Mouse (Mus musculus): ENCODE data around the gene Llph. TPM values are rescaled to one million over a fixed set of nuclear protein-coding genes. Genes with fewer than 3 reads are reported as not detected.

Llph gene
- polyA plus RNA-seq, 1 experiment from 2014 or later = 31.7 TPM

- H3K36me3 ChIP-seq = peaks cover 31% of the 10 kb centered on the region
- H3K9ac ChIP-seq = no peak overlapping the region
- no peaks in the 10 kb centered on the region for H3K27me3 ChIP-seq (replicated peaks)
- no peaks in the 10 kb centered on the region for H3K4me1 ChIP-seq (replicated peaks)
- no peak overlapping the region for H3K4me2 ChIP-seq
- no peak for ATAC-seq (ENCODE audit: insufficient number of reproducible peaks, low FRiP score)
- no peak overlapping the region for H3K4me3 ChIP-seq
- WGBS = 74% methylated on average over 14 of the region's 14 CpGs
- no peaks in the 10 kb centered on the region for H3K9me3 ChIP-seq (replicated peaks)
- H3K27ac ChIP-seq (ENCODE audit: poor library complexity, severe bottlenecking) = no peak overlapping the region
Observed at GRCm38 (mm10) chr10:120219578-120220359, 7.1 kb upstream of the Llph start.

GRCm38 (mm10) chr10:120220776-120221175 is 6.1 kb upstream of the Llph start:
- 79% methylated on average over 7 of the region's 7 CpGs for WGBS
- no peak overlapping the region for H3K4me3 ChIP-seq
- no peaks in the 10 kb centered on the region for H3K9me3 ChIP-seq (replicated peaks)
- no peak overlapping the region for H3K27ac ChIP-seq (ENCODE audit: poor library complexity, severe bottlenecking)
- no peak for ATAC-seq (ENCODE audit: insufficient number of reproducible peaks, low FRiP score)
- no peak overlapping the region for H3K4me2 ChIP-seq
- no peaks in the 10 kb centered on the region for H3K4me1 ChIP-seq (replicated peaks)
- H3K27me3 ChIP-seq (replicated peaks) = no peaks in the 10 kb centered on the region
- no peak overlapping the region for H3K9ac ChIP-seq
- H3K36me3 ChIP-seq = peaks cover 30% of the 10 kb centered on the region

- H3K36me3 ChIP-seq = peaks cover 29% of the 10 kb centered on the region
- peaks cover 11% of the 10 kb centered on the region for H3K4me1 ChIP-seq (replicated peaks)
- H3K27ac ChIP-seq (ENCODE audit: poor library complexity, severe bottlenecking) = no peak overlapping the region
- no peak for ATAC-seq (ENCODE audit: insufficient number of reproducible peaks, low FRiP score)
- no peak overlapping the region for H3K4me2 ChIP-seq
- no peaks in the 10 kb centered on the region for H3K27me3 ChIP-seq (replicated peaks)
- H3K9ac ChIP-seq = no peak overlapping the region
- 28% methylated on average over 5 of the region's 5 CpGs for WGBS
- H3K4me3 ChIP-seq = no peak overlapping the region
- H3K9me3 ChIP-seq (replicated peaks) = no peaks in the 10 kb centered on the region
Observed at GRCm38 (mm10) chr10:120231718-120232117, 4.8 kb downstream of the Llph start.

GRCm38 (mm10) chr10:120233655-120234367 is 6.9 kb downstream of the Llph start:
- Histone ChIP-seq H3K4me3 (peak overlapping the region; percentile 27), H3K27me3 (replicated peaks) (no peaks in the 10 kb centered on the region), H3K36me3 (peaks cover 22% of the 10 kb centered on the region), H3K27ac (ENCODE audit: poor library complexity, severe bottlenecking) (no peak overlapping the region), H3K9me3 (replicated peaks) (no peaks in the 10 kb centered on the region), H3K9ac (peak overlapping the region; percentile 54; the same call in 1 of the 2 replicates), H3K4me2 (peak overlapping the region; percentile 64), H3K4me1 (replicated peaks) (peaks cover 5% of the 10 kb centered on the region; the same call in 1 of the 2 replicates)
- ATAC-seq (ENCODE audit: insufficient number of reproducible peaks, low FRiP score) = no peak
- 21% methylated on average over 18 of the region's 18 CpGs for WGBS

GRCm38 (mm10) chr10:120236855-120237254 is 10.0 kb downstream of the Llph start:
- no peaks in the 10 kb centered on the region for H3K9me3 ChIP-seq (replicated peaks)
- peaks cover 3% of the 10 kb centered on the region for H3K36me3 ChIP-seq
- no peak overlapping the region for H3K4me3 ChIP-seq
- H3K27ac ChIP-seq (ENCODE audit: poor library complexity, severe bottlenecking) = no peak overlapping the region
- no peak for ATAC-seq (ENCODE audit: insufficient number of reproducible peaks, low FRiP score)
- no peak overlapping the region for H3K9ac ChIP-seq
- H3K4me1 ChIP-seq (replicated peaks) = peaks cover 10% of the 10 kb centered on the region
- H3K4me2 ChIP-seq = no peak overlapping the region
- WGBS = 80% methylated on average over 9 of the region's 9 CpGs
- H3K27me3 ChIP-seq (replicated peaks) = no peaks in the 10 kb centered on the region; the same call in 1 of the 2 replicates

- WGBS = 86% methylated on average over 8 of the region's 8 CpGs
- H3K9ac ChIP-seq = no peak overlapping the region
- ATAC-seq (ENCODE audit: insufficient number of reproducible peaks, low FRiP score) = no peak
- H3K27me3 ChIP-seq (replicated peaks) = no peaks in the 10 kb centered on the region; the same call in 1 of the 2 replicates
- peaks cover 10% of the 10 kb centered on the region for H3K4me1 ChIP-seq (replicated peaks)
- H3K36me3 ChIP-seq = no peaks in the 10 kb centered on the region
- H3K27ac ChIP-seq (ENCODE audit: poor library complexity, severe bottlenecking) = no peak overlapping the region
- H3K4me3 ChIP-seq = no peak overlapping the region
- H3K9me3 ChIP-seq (replicated peaks) = no peaks in the 10 kb centered on the region
- no peak overlapping the region for H3K4me2 ChIP-seq
Observed at GRCm38 (mm10) chr10:120238241-120238640, 11.4 kb downstream of the Llph start.

GRCm38 (mm10) chr10:120239476-120239875 is 12.6 kb downstream of the Llph start:
- Histone ChIP-seq H3K27me3 (replicated peaks) (no peaks in the 10 kb centered on the region; the same call in 1 of the 2 replicates), H3K9me3 (replicated peaks) (no peaks in the 10 kb centered on the region), H3K4me2 (no peak overlapping the region), H3K36me3 (no peaks in the 10 kb centered on the region), H3K4me3 (no peak overlapping the region), H3K9ac (no peak overlapping the region), H3K4me1 (replicated peaks) (peaks cover 15% of the 10 kb centered on the region; the same call in 1 of the 2 replicates), H3K27ac (ENCODE audit: poor library complexity, severe bottlenecking) (no peak overlapping the region)
- 38% methylated on average over 6 of the region's 6 CpGs for WGBS
- no peak for ATAC-seq (ENCODE audit: insufficient number of reproducible peaks, low FRiP score)

GRCm38 (mm10) chr10:120242421-120242820 is 15.6 kb downstream of the Llph start:
- no peak overlapping the region for H3K4me3 ChIP-seq
- ATAC-seq (ENCODE audit: insufficient number of reproducible peaks, low FRiP score) = no peak
- no peak overlapping the region for H3K4me2 ChIP-seq
- H3K9me3 ChIP-seq (replicated peaks) = no peaks in the 10 kb centered on the region
- no peaks in the 10 kb centered on the region for H3K36me3 ChIP-seq
- no peak overlapping the region for H3K9ac ChIP-seq
- no peak overlapping the region for H3K27ac ChIP-seq (ENCODE audit: poor library complexity, severe bottlenecking)
- WGBS = 63% methylated on average over 6 of the region's 6 CpGs
- H3K27me3 ChIP-seq (replicated peaks) = no peaks in the 10 kb centered on the region; the same call in 1 of the 2 replicates
- H3K4me1 ChIP-seq (replicated peaks) = peaks cover 14% of the 10 kb centered on the region; the same call in 1 of the 2 replicates

- no peak overlapping the region for H3K27ac ChIP-seq (ENCODE audit: poor library complexity, severe bottlenecking)
- no peaks in the 10 kb centered on the region for H3K27me3 ChIP-seq (replicated peaks)
- no peak overlapping the region for H3K4me2 ChIP-seq
- no peak overlapping the region for H3K9ac ChIP-seq
- no peaks in the 10 kb centered on the region for H3K36me3 ChIP-seq
- H3K4me3 ChIP-seq = no peak overlapping the region
- no peaks in the 10 kb centered on the region for H3K9me3 ChIP-seq (replicated peaks)
- 84% methylated on average over 5 of the region's 5 CpGs for WGBS
- 0 out of 2 replicates have a peak, but pooled peaks cover 6% of the 10 kb centered on the region for H3K4me1 ChIP-seq (replicated peaks)
- ATAC-seq (ENCODE audit: insufficient number of reproducible peaks, low FRiP score) = no peak
Observed at GRCm38 (mm10) chr10:120245681-120246080, 18.8 kb downstream of the Llph start.

GRCm38 (mm10) chr10:120246994-120247750 is 20.3 kb downstream of the Llph start:
- no peak overlapping the region for H3K27ac ChIP-seq (ENCODE audit: poor library complexity, severe bottlenecking)
- H3K4me1 ChIP-seq (replicated peaks) = 0 out of 2 replicates have a peak, but pooled peaks cover 6% of the 10 kb centered on the region

More at GRCm38 (mm10) chr10:120246994-120247750, 20.3 kb downstream of the Llph start:
- Histone ChIP-seq H3K9ac (no peak overlapping the region), H3K9me3 (replicated peaks) (no peaks in the 10 kb centered on the region), H3K36me3 (no peaks in the 10 kb centered on the region), H3K27me3 (replicated peaks) (no peaks in the 10 kb centered on the region), H3K4me3 (no peak overlapping the region), H3K4me2 (no peak overlapping the region)
- 27% methylated on average over 9 of the region's 9 CpGs for whole genome bisulfite sequencing
- ATAC-seq (ENCODE audit: insufficient number of reproducible peaks, low FRiP score) = no peak
